Mouse (Mus musculus): ENCODE measurements at regions not wholly inside any gene's neighbourhood (a gene's known extent, or its start where the extent isn't known, plus 50 kb on each side); places are given as distances from the start of the nearest gene placed in this dataset.

DNA sequence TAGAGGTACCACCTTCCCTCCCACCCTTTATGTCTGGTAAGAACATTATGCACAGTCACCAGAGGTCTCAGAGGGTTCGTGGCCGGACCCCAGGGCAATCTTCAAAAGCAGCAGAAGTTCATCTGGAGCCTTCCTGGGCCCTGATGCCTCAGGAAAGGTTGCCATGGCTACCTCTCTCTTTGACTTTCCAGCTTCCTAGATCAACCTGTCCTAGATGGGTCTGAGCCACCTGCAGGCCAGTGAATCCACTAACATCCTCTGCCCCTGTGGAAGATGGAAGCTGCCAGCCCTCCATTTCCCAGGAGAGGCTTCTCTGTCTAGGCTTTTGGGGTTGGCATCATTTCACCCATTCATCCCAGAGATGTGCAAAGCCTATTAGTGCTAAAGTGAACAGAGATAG lies 84.8 kb upstream of the Syt13 start:
- TF ChIP-seq HCFC1 (IDR thresholded peaks at IDR 0.05; ENCODE audit: borderline replicate concordance, insufficient read depth, low read length) (no peak), MAFK (IDR thresholded peaks at IDR 0.05; ENCODE audit: insufficient read depth, low read depth, low read length) (no peak), ZNF384 (IDR thresholded peaks at IDR 0.05; ENCODE audit: low read depth, low read length) (no peak), ZC3H11A (IDR thresholded peaks at IDR 0.05; ENCODE audit: borderline replicate concordance, low read depth, low read length) (no peak)

Data from ES-E14 (cell line).